8 mouse cellular contexts compared by ENCODE assay signal in genomic region chr6:71631706-71632461, GRCm38 (mm10). TPM values are rescaled to one million over a fixed set of nuclear protein-coding genes. Genes with fewer than 3 reads are reported as not detected.
A peak's percentile ranks its signal among the peaks of the same experiment; 100 is the strongest.
DNase-seq lines count a peak whose midpoint lies in the region; ATAC-seq lines count a peak whose summit lies in the region.

No protein-coding gene starts in this region.

- peaks cover 47% of the 10 kb centered on the region for H3K79me2 ChIP-seq in macrophage (ENCODE audit: inconsistent target)

- H3K9ac ChIP-seq in hindbrain, embryonic 13.5 days, result peak overlapping the region; percentile 86

- WGBS in hindbrain, embryonic 13.5 days, result 1% methylated on average over 40 of the region's 42 CpGs
- 8% methylated on average over 35 of the region's 42 CpGs for WGBS in macrophage (ENCODE audit: missing documents)

- peaks cover 18% of the 10 kb centered on the region for H3K36me3 ChIP-seq in hindbrain, embryonic 13.5 days
- H3K36me3 ChIP-seq in macrophage (ENCODE audit: inconsistent target), result peaks cover 11% of the 10 kb centered on the region; the same call in 1 of the 2 replicates

- H3K27ac ChIP-seq in hindbrain, embryonic 13.5 days, result peak overlapping the region; percentile 100
- H3K27ac ChIP-seq in macrophage, result peak overlapping the region; percentile 59

- H3K4me1 ChIP-seq in hindbrain, embryonic 13.5 days (replicated peaks), result peaks cover 32% of the 10 kb centered on the region

- peak; percentile 52 for DNase-seq in Muller cell, postnatal 12 days (ENCODE audit: inconsistent ontology term)
- DNase-seq in cerebellum, postnatal 10 days, result peak; percentile 72 to 75
- peak; percentile 11 to 20 for DNase-seq in frontal cortex, postnatal 25 days (ENCODE audit: low spot score in 2 of 2)
- DNase-seq in left cerebral cortex, adult 8-10 months (ENCODE audit: low spot score in 2 of 2), result peak; percentile 30 to 42
- DNase-seq in skeletal muscle tissue, adult 2 months (ENCODE audit: low read depth, low spot score), result peak; percentile 39

- peak overlapping the region; percentile 83 for H3K4me3 ChIP-seq in hindbrain, embryonic 13.5 days
- H3K4me3 ChIP-seq in macrophage (ENCODE audit: inconsistent target), result peak overlapping the region; percentile 78

- no peaks in the 10 kb centered on the region for H3K9me3 ChIP-seq in hindbrain, embryonic 13.5 days

- no peak for ATAC-seq in hindbrain, embryonic 13.5 days (ENCODE audit: low FRiP score)
- ATAC-seq in inflammation-experienced regulatory T-cells, adult 6 months, result no peak

- H3K27me3 ChIP-seq in hindbrain, embryonic 13.5 days, result peaks cover 4% of the 10 kb centered on the region

- H3K4me2 ChIP-seq in hindbrain, embryonic 13.5 days, result peak overlapping the region; percentile 78

RNA-seq across cellular contexts. Expression of gene Kdm3a, which starts 0.9 kb away (rescaled TPM):
- 52.0 and 54.3 TPM in 2 replicates for polyA plus RNA-seq in hindbrain, embryonic 13.5 days (2015; fragmentation: Nextera tagmentation; extraction: Ambion mirVana)
- total RNA-seq in left cerebral cortex, adult 8-10 months (2022), result 10 to 100 TPM; 49.7 to 56.4 (median 53.3) TPM
- 100 to 1,000 TPM in 25 of 26 experiments, 10 to 100 TPM in 1; 98.7 to 338 (median 184) TPM for total RNA-seq in macrophage (2018; cell fraction: chromatin; rRNA removed)
- total RNA-seq in macrophage (2018; cell fraction: cytosol; rRNA removed), result 10 to 100 TPM; 11.8 to 35.5 (median 20.2) TPM
- total RNA-seq in macrophage (2018; cell fraction: nucleus; rRNA removed), result 100 to 1,000 TPM in 7 of 26 experiments, 10 to 100 TPM in 19; 41.7 to 163 (median 82.3) TPM
- polyA plus RNA-seq in macrophage (2018), result 19.4 to 30.0 TPM (median 25.2 TPM) in 3 replicates
- polyA plus RNA-seq in inflammation-experienced regulatory T-cells, adult 6 months (2017; shearing (Covaris generic)), result 10 to 100 TPM; 43.1 to 68.4 (median 46.4) TPM

Comparison
In these comparisons a context has a peak if more than half of its experiments do, and no peak if none do; other contexts are left out.
1. DNase-seq: peak in every context shown above with its lines; median percentile 74 in cerebellum, postnatal 10 days; 52 in Muller cell, postnatal 12 days; 39 in skeletal muscle tissue, adult 2 months; 36 in left cerebral cortex, adult 8-10 months; 16 in frontal cortex, postnatal 25 days.